8 mouse cellular contexts compared by ENCODE assay signal in genomic region chr5:147402505-147402904, GRCm38 (mm10). TPM values are rescaled to one million over a fixed set of nuclear protein-coding genes. Genes with fewer than 3 reads are reported as not detected.
DNase-seq lines count a peak whose midpoint lies in the region; ATAC-seq lines count a peak whose summit lies in the region.

No protein-coding gene starts in this region.

- no peak overlapping the region for H3K4me3 ChIP-seq in hindbrain, embryonic 14.5 days (replicated peaks; ENCODE audit: low read length)
- H3K4me3 ChIP-seq in hindbrain, embryonic 13.5 days, result no peak overlapping the region
- H3K4me3 ChIP-seq in neural tube, embryonic 11.5 days (ENCODE audit: low read depth, low read length), result no peak overlapping the region

- H3K4me2 ChIP-seq in hindbrain, embryonic 14.5 days (replicated peaks), result no peak overlapping the region
- no peak overlapping the region for H3K4me2 ChIP-seq in hindbrain, embryonic 13.5 days
- H3K4me2 ChIP-seq in neural tube, embryonic 11.5 days (ENCODE audit: low read depth), result no peak overlapping the region

- H3K36me3 ChIP-seq in hindbrain, embryonic 14.5 days (replicated peaks; ENCODE audit: control insufficient read depth, insufficient read depth), result no peaks in the 10 kb centered on the region
- H3K36me3 ChIP-seq in hindbrain, embryonic 13.5 days, result no peaks in the 10 kb centered on the region
- no peaks in the 10 kb centered on the region for H3K36me3 ChIP-seq in neural tube, embryonic 11.5 days (ENCODE audit: control insufficient read depth, insufficient read depth, low read length)

- no peak overlapping the region for H3K9ac ChIP-seq in hindbrain, embryonic 14.5 days
- H3K9ac ChIP-seq in hindbrain, embryonic 13.5 days, result no peak overlapping the region
- no peak overlapping the region for H3K9ac ChIP-seq in neural tube, embryonic 11.5 days (ENCODE audit: low read length)

- ATAC-seq in hindbrain, embryonic 14.5 days (ENCODE audit: low FRiP score), result no peak
- ATAC-seq in hindbrain, embryonic 13.5 days (ENCODE audit: low FRiP score), result no peak
- no peak for ATAC-seq in neural tube, embryonic 11.5 days (ENCODE audit: insufficient read depth, low FRiP score, low TSS enrichment)
- ATAC-seq in frontal cortex, adult (ENCODE audit: low TSS enrichment), result no peak

- peaks cover 46% of the 10 kb centered on the region for H3K27me3 ChIP-seq in hindbrain, embryonic 14.5 days (ENCODE audit: control insufficient read depth, insufficient read depth, low read length)
- H3K27me3 ChIP-seq in hindbrain, embryonic 13.5 days, result peaks cover 51% of the 10 kb centered on the region
- peaks cover 30% of the 10 kb centered on the region for H3K27me3 ChIP-seq in neural tube, embryonic 11.5 days (ENCODE audit: control insufficient read depth, insufficient read depth, low read length)

- no peaks in the 10 kb centered on the region for H3K9me3 ChIP-seq in hindbrain, embryonic 14.5 days (ENCODE audit: control insufficient read depth, low read length)
- no peaks in the 10 kb centered on the region for H3K9me3 ChIP-seq in hindbrain, embryonic 13.5 days
- H3K9me3 ChIP-seq in neural tube, embryonic 11.5 days (ENCODE audit: control insufficient read depth, low read length), result no peaks in the 10 kb centered on the region

- intact Hi-C loops in left cerebral cortex, postnatal 10 days (cut with DNase I), result loop anchor here (10.0 kb wide), 1 partner anchor 442 kb away; no protein-coding TSS in a partner anchor

- H3K27ac ChIP-seq in hindbrain, embryonic 14.5 days, result no peak overlapping the region
- no peak overlapping the region for H3K27ac ChIP-seq in hindbrain, embryonic 13.5 days
- no peak overlapping the region for H3K27ac ChIP-seq in neural tube, embryonic 11.5 days (ENCODE audit: low read depth, low read length)

- H3K4me1 ChIP-seq in hindbrain, embryonic 14.5 days (replicated peaks; ENCODE audit: control insufficient read depth, insufficient read depth, low read length), result no peaks in the 10 kb centered on the region; the same call in 1 of the 2 replicates
- H3K4me1 ChIP-seq in hindbrain, embryonic 13.5 days (replicated peaks), result peaks cover 16% of the 10 kb centered on the region
- 0 out of 2 replicates have a peak, but pooled peaks cover 6% of the 10 kb centered on the region for H3K4me1 ChIP-seq in neural tube, embryonic 11.5 days (ENCODE audit: control insufficient read depth, insufficient read depth, low read length)

- DNase-seq in hindbrain, embryonic 14.5 days (ENCODE audit: low spot score), result peak; percentile 58
- DNase-seq in B cell, adult 2 months, result peak; percentile 33 to 41
- peak; percentile 84 for DNase-seq in R1 (ENCODE audit: low read depth, low spot score)
- peak; percentile 78 for DNase-seq in embryo, embryonic 10.5 days (ENCODE audit: low spot score)
- peak; percentile 20 to 66 for DNase-seq in left cerebral cortex, postnatal 10 days (ENCODE audit: extremely low spot score in 1 of 2, low spot score in 2 of 2)
- peak; percentile 52 for DNase-seq in neural tube, embryonic 11.5 days (ENCODE audit: low spot score)

- 29% methylated on average over 5 of the region's 5 CpGs for WGBS in hindbrain, embryonic 14.5 days
- whole genome bisulfite sequencing in hindbrain, embryonic 13.5 days, result 23% methylated on average over 5 of the region's 5 CpGs
- 16% methylated on average over 5 of the region's 5 CpGs for WGBS in neural tube, embryonic 11.5 days

RNA-seq across cellular contexts. Expression of gene Flt3, which starts 2.2 kb away (rescaled TPM):
- 0.95 and 1.1 TPM in 2 replicates for polyA plus RNA-seq in hindbrain, embryonic 14.5 days (2014; fragmentation: Nextera tagmentation; extraction: Ambion mirVana)
- 0.36 and 0.40 TPM in 2 replicates for polyA plus RNA-seq in hindbrain, embryonic 13.5 days (2015; fragmentation: Nextera tagmentation; extraction: Ambion mirVana)
- total RNA-seq in left cerebral cortex, postnatal 10 days (2021), result 1 to 10 TPM; 2.2 to 2.6 TPM
- 0.21 TPM in 1 of 2 replicates, not detected in the other for polyA plus RNA-seq in neural tube, embryonic 11.5 days (2014; fragmentation: Nextera tagmentation; extraction: Ambion mirVana)

RNA-seq across cellular contexts. Expression of gene Pan3, which starts 27.5 kb away (rescaled TPM):
- polyA plus RNA-seq in hindbrain, embryonic 14.5 days (2014; fragmentation: Nextera tagmentation; extraction: Ambion mirVana), result 53.3 and 62.7 TPM in 2 replicates
- 61.1 and 63.5 TPM in 2 replicates for polyA plus RNA-seq in hindbrain, embryonic 13.5 days (2015; fragmentation: Nextera tagmentation; extraction: Ambion mirVana)
- total RNA-seq in left cerebral cortex, postnatal 10 days (2021), result 10 to 100 TPM; 85.0 to 96.8 TPM
- 51.0 and 52.9 TPM in 2 replicates for polyA plus RNA-seq in neural tube, embryonic 11.5 days (2014; fragmentation: Nextera tagmentation; extraction: Ambion mirVana)
